Mouse (Mus musculus) heart, embryonic 13.5 days (tissue): ENCODE measurements around the gene Smg9. TPM values are rescaled to one million over a fixed set of nuclear protein-coding genes. Genes with fewer than 3 reads are reported as not detected.
A peak's percentile ranks its signal among the peaks of the same experiment; 100 is the strongest.
"Not testable (repeated sequence)": the region's sequence is repeated elsewhere in the genome, so short reads cannot be mapped to it uniquely, and the experiment has no call there.

ENCODE experiments used
- ATAC-seq: fragments of 200-750 bp; cut with Nextera tagmentation; 2 replicates; pipeline ENCODE4 v1.8.0; 2017; ENCODE audit warnings: moderate TSS enrichment; ENCODE audit not compliant: insufficient number of reproducible peaks, low FRiP score, low TSS enrichment; ENCODE audit errors: extremely low read depth
- H3K27ac ChIP-seq: fragments of 300-500 bp; sonication (generic); replicated peaks from 2 replicates; pipeline ENCODE4 v1.5.1; 2015; ENCODE audit warnings: moderate library complexity, mild to moderate bottlenecking, inconsistent platforms
- H3K27me3 ChIP-seq: fragments of 300-500 bp; sonication (generic); replicated peaks from 2 replicates; pipeline ENCODE4 v1.6.1; 2015; ENCODE audit warnings: mild to moderate bottlenecking, inconsistent platforms
- H3K36me3 ChIP-seq: fragments of 300-500 bp; sonication (generic); 2 replicates; pipeline ENCODE4 v1.6.1; 2015; ENCODE audit warnings: mild to moderate bottlenecking, inconsistent platforms
- H3K4me1 ChIP-seq: fragments of 300-500 bp; sonication (generic); 2 replicates; pipeline ENCODE4 v1.6.1; 2015; ENCODE audit warnings: inconsistent platforms
- H3K4me2 ChIP-seq: fragments of 300-500 bp; sonication (generic); 2 replicates; pipeline ENCODE4 v1.6.1; 2015; ENCODE audit warnings: inconsistent platforms, mild to moderate bottlenecking, moderate library complexity
- H3K4me3 ChIP-seq: fragments of 300-500 bp; sonication (generic); 2 replicates; pipeline ENCODE4 v1.5.1; 2015; ENCODE audit warnings: moderate library complexity, mild to moderate bottlenecking, inconsistent platforms
- H3K9ac ChIP-seq: fragments of 300-500 bp; sonication (generic); 2 replicates; pipeline ENCODE4 v1.6.1; 2015; ENCODE audit warnings: inconsistent platforms, mild to moderate bottlenecking, moderate library complexity
- H3K9me3 ChIP-seq: fragments of 300-500 bp; sonication (generic); 2 replicates; pipeline ENCODE4 v1.6.1; 2016; ENCODE audit warnings: inconsistent platforms
- WGBS: fragments of 180-500 bp; shearing (Covaris S2); methylation state at CpG from one replicate; pipeline ENCODE4 v1.1.7; 2015; ENCODE audit warnings: mixed read lengths; 5-methylcytosine and 5-hydroxymethylcytosine counted together
- polyA plus RNA-seq: library from polyadenylated mRNA; unstranded; fragments of >200 nt; fragmentation: Nextera tagmentation; extraction: Ambion mirVana; gene quantifications from 2 replicates; pipeline ENCODE4 v1.2.1, GENCODE M21; 2015

Smg9 gene
- polyA plus RNA-seq, 1 experiment from 2014 or later = 19.3 TPM

- ATAC-seq = no peak
Measured at GRCm38 (mm10) chr7:24394054-24394453, 5.4 kb upstream of the Smg9 start.

GRCm38 (mm10) chr7:24394475-24395161 is 4.8 kb upstream of the Smg9 start:
- Histone ChIP-seq H3K4me1 (peaks cover 3% of the 10 kb centered on the region; the same call in 1 of the 2 replicates), H3K4me3 (no peak overlapping the region), H3K27ac (no peak overlapping the region), H3K4me2 (no peak overlapping the region), H3K36me3 (no peaks in the 10 kb centered on the region), H3K27me3 (no peaks in the 10 kb centered on the region), H3K9me3 (no peaks in the 10 kb centered on the region), H3K9ac (no peak overlapping the region)
- whole genome bisulfite sequencing = 66% methylated on average over 15 of the region's 15 CpGs
- ATAC-seq = no peak

More at GRCm38 (mm10) chr7:24394054-24394453, 5.4 kb upstream of the Smg9 start:
- H3K27me3 ChIP-seq = no peaks in the 10 kb centered on the region
- H3K4me3 ChIP-seq = no peak overlapping the region
- no peak overlapping the region for H3K27ac ChIP-seq
- no peak overlapping the region for H3K4me2 ChIP-seq
- peaks cover 2% of the 10 kb centered on the region; the same call in 1 of the 2 replicates for H3K4me1 ChIP-seq
- H3K9ac ChIP-seq = no peak overlapping the region
- H3K36me3 ChIP-seq = no peaks in the 10 kb centered on the region
- H3K9me3 ChIP-seq = no peaks in the 10 kb centered on the region
- WGBS = 76% methylated on average over 3 of the region's 3 CpGs

- peaks cover 17% of the 10 kb centered on the region for H3K4me1 ChIP-seq
- H3K27me3 ChIP-seq = no peaks in the 10 kb centered on the region
- H3K36me3 ChIP-seq = peaks cover under 1% of the 10 kb centered on the region; the same call in 1 of the 2 replicates
- H3K4me3 ChIP-seq = no peak overlapping the region
- H3K27ac ChIP-seq = no peak overlapping the region
- ATAC-seq = no peak
- H3K9me3 ChIP-seq = no peaks in the 10 kb centered on the region
- WGBS = 67% methylated on average over 11 of the region's 11 CpGs
- no peak overlapping the region for H3K4me2 ChIP-seq
- no peak overlapping the region for H3K9ac ChIP-seq
Measured at GRCm38 (mm10) chr7:24396832-24397231, 2.6 kb upstream of the Smg9 start.

DNA sequence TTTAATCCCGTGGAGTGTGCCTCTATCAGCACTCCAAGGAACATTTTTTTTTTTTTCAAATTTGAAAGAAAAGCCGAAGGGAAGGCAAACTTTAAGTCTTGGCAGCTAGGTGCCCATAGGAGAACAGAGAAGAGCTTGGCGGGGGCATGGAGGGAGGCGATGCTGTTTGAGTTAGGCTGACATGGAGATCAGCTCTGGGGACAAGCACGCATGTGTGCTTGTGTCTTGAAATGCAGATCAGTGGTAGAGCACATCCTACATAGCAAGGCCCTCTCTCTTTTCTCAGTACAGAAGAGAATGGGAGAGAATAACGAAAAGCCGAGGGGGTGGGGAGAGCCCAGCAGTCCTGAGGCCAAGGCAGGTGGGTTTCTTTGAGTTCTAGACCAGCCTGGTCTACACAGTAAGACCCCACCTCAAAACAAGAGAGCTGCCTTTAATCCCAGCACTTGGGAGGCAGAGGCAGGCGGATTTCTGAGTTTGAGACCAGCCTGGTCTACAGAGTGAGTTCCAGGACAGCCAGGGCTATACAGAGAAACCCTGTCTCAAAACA is 980 bp upstream of the Smg9 start:
- Histone ChIP-seq H3K9ac (no peak overlapping the region), H3K4me1 (peaks cover 17% of the 10 kb centered on the region), H3K27me3 (no peaks in the 10 kb centered on the region), H3K9me3 (no peaks in the 10 kb centered on the region), H3K36me3 (peaks cover 17% of the 10 kb centered on the region), H3K4me3 (peak overlapping the region; percentile 59), H3K4me2 (peak overlapping the region; percentile 80; the same call in 1 of the 2 replicates), H3K27ac (no peak overlapping the region)
- ATAC-seq = no peak
- WGBS = 90% methylated on average over 8 of the region's 8 CpGs

DNA sequence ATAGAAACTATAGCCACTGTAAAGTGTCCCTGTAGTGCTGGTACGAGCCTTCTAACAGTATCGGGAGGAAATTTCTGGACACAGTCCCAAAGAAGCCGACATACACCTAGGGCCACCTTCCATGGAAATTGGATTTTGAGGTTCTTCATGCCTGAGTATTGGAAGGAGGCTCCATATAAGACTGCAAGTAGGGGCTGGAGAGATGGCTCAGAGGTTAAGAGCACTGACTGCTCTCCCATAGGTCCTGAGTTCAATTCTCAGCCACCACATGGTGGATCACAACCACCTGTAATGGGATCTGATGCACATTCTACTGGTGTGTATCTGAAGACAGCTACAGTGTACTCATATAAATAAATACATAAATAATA is 648 bp downstream of the Smg9 start:
- Histone ChIP-seq H3K9me3 (no peaks in the 10 kb centered on the region), H3K27me3 (no peaks in the 10 kb centered on the region), H3K4me3 (peak overlapping the region; percentile 59), H3K4me1 (peaks cover 17% of the 10 kb centered on the region), H3K9ac (peak overlapping the region; percentile 83), H3K27ac (peak overlapping the region; percentile 96), H3K36me3 (peaks cover 32% of the 10 kb centered on the region), H3K4me2 (peak overlapping the region; percentile 80)
- ATAC-seq = no peak
- 19% methylated on average over 3 of the region's 3 CpGs for WGBS

DNA sequence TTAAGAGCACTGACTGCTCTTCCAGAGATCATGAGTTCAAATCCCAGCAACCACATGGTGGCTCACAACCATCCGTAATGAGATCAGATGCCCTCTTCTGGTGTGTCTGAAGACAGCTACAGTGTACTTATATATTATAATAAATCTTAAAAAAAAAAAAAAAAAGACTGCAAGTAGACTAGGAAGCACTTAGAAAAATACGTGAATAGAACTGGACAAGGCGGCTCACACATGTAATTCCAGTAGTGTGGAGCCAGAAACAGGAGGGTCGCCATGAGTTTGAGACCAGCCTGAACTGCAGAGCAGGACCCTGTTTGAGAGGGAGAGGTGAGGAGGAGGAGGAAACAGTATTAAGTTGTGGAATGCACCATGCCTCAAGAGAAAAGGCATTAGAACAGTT is 1.1 kb downstream of the Smg9 start:
- not testable (repeated sequence) for H3K27me3 ChIP-seq, H3K9me3 ChIP-seq, ATAC-seq, H3K27ac ChIP-seq, H3K9ac ChIP-seq
- H3K4me3 ChIP-seq = peak overlapping the region; percentile 59
- H3K4me1 ChIP-seq = peaks cover 17% of the 10 kb centered on the region
- 90% methylated on average over 4 of the region's 4 CpGs for WGBS
- H3K4me2 ChIP-seq = peak overlapping the region; percentile 80
- H3K36me3 ChIP-seq = peaks cover 36% of the 10 kb centered on the region

- Histone ChIP-seq H3K9me3 (no peaks in the 10 kb centered on the region), H3K4me1 (peaks cover 21% of the 10 kb centered on the region), H3K4me2 (no peak overlapping the region), H3K4me3 (no peak overlapping the region), H3K27ac (no peak overlapping the region), H3K9ac (no peak overlapping the region), H3K27me3 (no peaks in the 10 kb centered on the region), H3K36me3 (peaks cover 47% of the 10 kb centered on the region)
- ATAC-seq = no peak
- 97% methylated on average over 9 of the region's 9 CpGs for WGBS
Measured at GRCm38 (mm10) chr7:24402851-24403250, 3.4 kb downstream of the Smg9 start.

- Histone ChIP-seq H3K9me3 (no peaks in the 10 kb centered on the region), H3K4me1 (peaks cover 13% of the 10 kb centered on the region), H3K4me3 (no peak overlapping the region), H3K27ac (no peak overlapping the region), H3K4me2 (no peak overlapping the region), H3K9ac (no peak overlapping the region), H3K27me3 (no peaks in the 10 kb centered on the region), H3K36me3 (peaks cover 63% of the 10 kb centered on the region)
- no peak for ATAC-seq
- 91% methylated on average over 13 of the region's 13 CpGs for WGBS
Measured at GRCm38 (mm10) chr7:24405649-24406048, 6.2 kb downstream of the Smg9 start.

- Histone ChIP-seq H3K36me3 (peaks cover 66% of the 10 kb centered on the region), H3K9me3 (no peaks in the 10 kb centered on the region), H3K9ac (peak overlapping the region; percentile 8; the same call in 1 of the 2 replicates), H3K4me2 (no peak overlapping the region), H3K4me1 (peaks cover 8% of the 10 kb centered on the region; the same call in 1 of the 2 replicates), H3K27me3 (no peaks in the 10 kb centered on the region), H3K4me3 (no peak overlapping the region), H3K27ac (no peak overlapping the region)
- 44% methylated on average over 5 of the region's 5 CpGs for WGBS
- no peak for ATAC-seq
Measured at GRCm38 (mm10) chr7:24406528-24407344, 7.3 kb downstream of the Smg9 start.

DNA sequence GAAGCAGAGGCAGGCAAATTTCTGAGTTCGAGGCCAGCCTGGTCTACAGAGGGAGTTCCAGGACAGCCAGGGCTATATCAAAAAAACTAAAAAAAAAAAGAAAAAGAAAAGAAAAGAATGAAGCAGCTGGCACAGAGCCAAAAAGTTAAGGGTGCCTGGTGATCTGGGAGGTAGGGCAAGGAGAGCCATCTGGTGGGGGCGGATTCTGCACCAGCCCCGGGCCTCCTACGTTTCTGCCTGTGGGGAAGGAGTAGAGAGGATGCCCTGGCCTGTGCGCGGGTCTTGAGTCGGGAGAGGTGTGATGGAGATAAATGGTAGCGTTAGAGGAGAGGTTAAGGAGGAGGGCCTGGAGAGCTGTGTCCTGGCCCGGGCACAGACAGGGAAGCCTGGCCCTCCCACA is 8.8 kb downstream of the Smg9 start:
- 74% methylated on average over 9 of the region's 9 CpGs for WGBS
- no peak for ATAC-seq
- Histone ChIP-seq H3K4me2 (no peak overlapping the region), H3K27me3 (no peaks in the 10 kb centered on the region), H3K27ac (no peak overlapping the region), H3K9ac (no peak overlapping the region), H3K4me3 (no peak overlapping the region), H3K4me1 (peaks cover 8% of the 10 kb centered on the region; the same call in 1 of the 2 replicates), H3K9me3 (no peaks in the 10 kb centered on the region), H3K36me3 (peaks cover 59% of the 10 kb centered on the region)

DNA sequence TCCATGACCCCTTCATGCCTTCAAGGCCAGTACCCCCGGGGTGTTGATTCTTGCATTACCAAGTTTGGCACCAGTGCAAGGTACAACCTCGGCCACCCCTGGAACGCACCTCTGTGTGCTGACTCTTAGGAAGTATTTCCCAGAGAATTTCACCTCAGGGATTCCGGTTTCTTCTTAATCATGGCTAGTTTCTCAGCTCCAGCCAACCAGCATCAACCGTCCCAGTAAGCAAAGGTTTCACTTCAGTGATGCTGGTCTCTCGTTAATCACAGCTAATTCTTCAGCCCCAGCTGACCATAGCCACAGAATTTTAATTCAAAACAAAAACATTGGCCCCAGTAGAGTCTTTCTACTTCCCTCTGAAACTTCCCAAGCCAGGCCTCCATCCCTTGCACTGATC is 10.7 kb downstream of the Smg9 start:
- no peaks in the 10 kb centered on the region for H3K9me3 ChIP-seq
- H3K4me3 ChIP-seq = no peak overlapping the region
- peaks cover 16% of the 10 kb centered on the region for H3K4me1 ChIP-seq
- 89% methylated on average over 6 of the region's 6 CpGs for WGBS
- H3K36me3 ChIP-seq = peaks cover 41% of the 10 kb centered on the region
- no peak overlapping the region for H3K9ac ChIP-seq
- ATAC-seq = no peak
- no peaks in the 10 kb centered on the region for H3K27me3 ChIP-seq
- H3K4me2 ChIP-seq = no peak overlapping the region
- no peak overlapping the region for H3K27ac ChIP-seq
